Mouse (Mus musculus) stomach, embryonic 14.5 days (tissue): ENCODE measurements at regions not wholly inside any gene's neighbourhood (a gene's known extent, or its start where the extent isn't known, plus 50 kb on each side); places are given as distances from the start of the nearest gene placed in this dataset.
A peak's percentile ranks its signal among the peaks of the same experiment; 100 is the strongest.

Experiments used
- ATAC-seq: fragments of 200-750 bp; cut with Nextera tagmentation; 2 replicates; pipeline ENCODE4 v1.8.0; 2017; ENCODE audit warnings: low read depth, moderate TSS enrichment; ENCODE audit not compliant: insufficient number of reproducible peaks, insufficient read depth, low FRiP score
- H3K27ac ChIP-seq: fragments of 300-500 bp; sonication (generic); 2 replicates; pipeline ENCODE4 v1.5.1; 2014; ENCODE audit warnings: mild to moderate bottlenecking, low read length, moderate library complexity, mixed read lengths
- H3K27me3 ChIP-seq: fragments of 300-500 bp; sonication (generic); 2 replicates; pipeline ENCODE4 v1.6.1; 2014; ENCODE audit warnings: low read length, control low read depth, mixed read lengths; ENCODE audit not compliant: control insufficient read depth, insufficient read depth
- H3K36me3 ChIP-seq: fragments of 300-500 bp; sonication (generic); 2 replicates; pipeline ENCODE4 v1.6.1; 2014; ENCODE audit warnings: mild to moderate bottlenecking, control low read depth, low read length, moderate library complexity, mixed read lengths; ENCODE audit not compliant: control insufficient read depth, insufficient read depth
- H3K4me1 ChIP-seq: fragments of 300-500 bp; sonication (generic); 2 replicates; pipeline ENCODE4 v1.6.1; 2014; ENCODE audit warnings: low read length, control low read depth, mixed read lengths; ENCODE audit not compliant: control insufficient read depth, insufficient read depth
- H3K4me2 ChIP-seq: fragments of 300-500 bp; sonication (generic); replicated peaks from 2 replicates; pipeline ENCODE4 v1.6.1; 2014; ENCODE audit warnings: low read depth, low read length, control low read depth
- H3K4me3 ChIP-seq: fragments of 300-500 bp; sonication (generic); 2 replicates; pipeline ENCODE4 v1.5.1; 2014; ENCODE audit warnings: low read depth, low read length, control low read depth
- H3K9ac ChIP-seq: fragments of 300-500 bp; sonication (generic); replicated peaks from 2 replicates; pipeline ENCODE4 v1.6.1; 2014; ENCODE audit warnings: low read depth, mild to moderate bottlenecking, control low read depth, low read length, moderate library complexity, mixed read lengths
- H3K9me3 ChIP-seq: fragments of 300-500 bp; sonication (generic); 2 replicates; pipeline ENCODE4 v1.6.1; 2016; ENCODE audit warnings: low read depth, low read length, control low read depth; ENCODE audit not compliant: control insufficient read depth
- WGBS: fragments of 180-500 bp; shearing (Covaris S2); extraction: QIAGEN DNeasy Blood & Tissue Kit; methylation state at CpG from one replicate; pipeline ENCODE4 v1.1.7; 2014; 5-methylcytosine and 5-hydroxymethylcytosine counted together

- no peaks in the 10 kb centered on the region for H3K36me3 ChIP-seq
- no peak overlapping the region for H3K4me3 ChIP-seq
- no peaks in the 10 kb centered on the region for H3K4me1 ChIP-seq
- H3K27ac ChIP-seq = no peak overlapping the region
- WGBS = 57% methylated on average over 1 of the region's 1 CpGs
- H3K9ac ChIP-seq = no peak overlapping the region
- no peaks in the 10 kb centered on the region for H3K9me3 ChIP-seq
- no peak for ATAC-seq
- no peak overlapping the region for H3K4me2 ChIP-seq
- no peaks in the 10 kb centered on the region for H3K27me3 ChIP-seq
Measured at GRCm38 (mm10) chr4:78785378-78785774, 573.6 kb upstream of the Ptprd start.

GRCm38 (mm10) chr4:78784675-78785377, 573.1 kb upstream of the Ptprd start:
- ATAC-seq = no peak; the same call in none of the 2 replicates
- H3K9ac ChIP-seq = no peak overlapping the region
- WGBS = 49% methylated on average over 1 of the region's 1 CpGs
- H3K9me3 ChIP-seq = no peaks in the 10 kb centered on the region
- no peaks in the 10 kb centered on the region for H3K4me1 ChIP-seq
- no peaks in the 10 kb centered on the region for H3K27me3 ChIP-seq
- no peaks in the 10 kb centered on the region for H3K36me3 ChIP-seq
- H3K27ac ChIP-seq = no peak overlapping the region
- no peak overlapping the region for H3K4me2 ChIP-seq
- no peak overlapping the region for H3K4me3 ChIP-seq

GRCm38 (mm10) chr4:78784036-78784435, 572.3 kb upstream of the Ptprd start:
- 35% methylated on average over 1 of the region's 1 CpGs for WGBS
- H3K27ac ChIP-seq = no peak overlapping the region
- no peaks in the 10 kb centered on the region for H3K9me3 ChIP-seq
- H3K4me2 ChIP-seq = no peak overlapping the region
- ATAC-seq = peak; percentile 63
- no peak overlapping the region for H3K9ac ChIP-seq
- no peak overlapping the region for H3K4me3 ChIP-seq
- H3K27me3 ChIP-seq = no peaks in the 10 kb centered on the region
- H3K36me3 ChIP-seq = no peaks in the 10 kb centered on the region
- H3K4me1 ChIP-seq = no peaks in the 10 kb centered on the region

- Histone ChIP-seq H3K9me3 (no peaks in the 10 kb centered on the region), H3K4me1 (no peaks in the 10 kb centered on the region)
- WGBS = 82% methylated on average over 1 of the region's 1 CpGs
Measured at GRCm38 (mm10) chr4:78782751-78783150, 571.0 kb upstream of the Ptprd start.

GRCm38 (mm10) chr4:78773867-78774266, 562.1 kb upstream of the Ptprd start:
- no peaks in the 10 kb centered on the region for H3K36me3 ChIP-seq
- no peak overlapping the region for H3K9ac ChIP-seq
- no peaks in the 10 kb centered on the region for H3K9me3 ChIP-seq
- H3K4me2 ChIP-seq = no peak overlapping the region
- WGBS = 91% methylated on average over 13 of the region's 13 CpGs
- H3K27ac ChIP-seq = no peak overlapping the region
- no peak overlapping the region for H3K4me3 ChIP-seq
- no peaks in the 10 kb centered on the region for H3K27me3 ChIP-seq
- ATAC-seq = no peak
- H3K4me1 ChIP-seq = no peaks in the 10 kb centered on the region

More at GRCm38 (mm10) chr4:78782751-78783150, 571.0 kb upstream of the Ptprd start:
- Histone ChIP-seq H3K27me3 (no peaks in the 10 kb centered on the region), H3K36me3 (no peaks in the 10 kb centered on the region), H3K27ac (no peak overlapping the region), H3K4me2 (no peak overlapping the region), H3K9ac (no peak overlapping the region), H3K4me3 (no peak overlapping the region)
- no peak for ATAC-seq

- no peaks in the 10 kb centered on the region for H3K36me3 ChIP-seq
- H3K4me2 ChIP-seq = no peak overlapping the region
- H3K9ac ChIP-seq = no peak overlapping the region
- H3K27me3 ChIP-seq = no peaks in the 10 kb centered on the region
- H3K27ac ChIP-seq = no peak overlapping the region
- H3K9me3 ChIP-seq = no peaks in the 10 kb centered on the region
- no peaks in the 10 kb centered on the region for H3K4me1 ChIP-seq
- no peak for ATAC-seq
- WGBS = 100% methylated on average over 1 of the region's 1 CpGs
- H3K4me3 ChIP-seq = no peak overlapping the region
Measured at GRCm38 (mm10) chr4:78736026-78736425, 524.3 kb upstream of the Ptprd start.
